Mouse (Mus musculus): Measurements from ENCODE around the gene Gnao1. TPM values are rescaled to one million over a fixed set of nuclear protein-coding genes. Genes with fewer than 3 reads are reported as not detected.

Gene Gnao1
- polyA plus RNA-seq, 1 experiment from 2014 or later = 2.8 TPM

- H3K9me3 ChIP-seq (ENCODE audit: low read length) = no peaks in the 10 kb centered on the region
- H3K27ac ChIP-seq (ENCODE audit: low read length) = no peak overlapping the region
- ATAC-seq (ENCODE audit: low FRiP score, low TSS enrichment) = no peak
- H3K4me3 ChIP-seq (ENCODE audit: low read length) = no peak overlapping the region
- 0 out of 2 replicates have a peak, but pooled peaks cover 4% of the 10 kb centered on the region for H3K4me1 ChIP-seq (ENCODE audit: insufficient read depth, low read length)
- H3K36me3 ChIP-seq (ENCODE audit: insufficient read depth, low read length) = no peaks in the 10 kb centered on the region
- no peak overlapping the region for H3K4me2 ChIP-seq (replicated peaks; ENCODE audit: low read depth, low read length)
- WGBS = 77% methylated on average over 5 of the region's 5 CpGs
- no peak overlapping the region for H3K9ac ChIP-seq (replicated peaks; ENCODE audit: low read length)
- H3K27me3 ChIP-seq (ENCODE audit: insufficient read depth, low read length) = no peaks in the 10 kb centered on the region
Measured at GRCm38 (mm10) chr8:93886181-93886580, 76.4 kb downstream of the Gnao1 start.

DNA sequence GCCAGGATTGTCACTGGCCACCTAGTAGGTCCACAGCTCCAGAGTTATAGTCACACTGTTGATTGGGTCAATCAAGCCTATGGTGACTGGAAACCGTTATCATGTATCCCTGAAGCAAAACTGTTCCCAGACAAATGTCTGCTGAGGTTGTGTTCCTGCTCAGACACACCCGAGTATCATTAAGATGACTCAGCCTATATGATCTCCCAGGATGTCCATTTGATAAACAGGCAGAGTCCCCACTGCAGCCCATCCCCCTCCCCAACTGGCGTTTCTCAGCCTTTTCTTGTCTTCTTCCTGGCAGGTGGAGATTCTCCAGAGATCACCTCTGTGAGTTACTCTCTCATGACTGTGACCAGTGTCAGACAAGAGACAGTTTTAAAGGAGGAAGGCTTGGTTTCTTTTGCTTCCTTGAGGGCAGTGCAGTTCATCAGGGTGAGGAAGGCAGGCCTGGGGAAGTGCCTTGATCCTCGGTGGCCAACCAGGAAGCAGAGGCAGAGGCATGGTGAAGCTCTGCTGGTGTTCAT, 78.4 kb downstream of the Gnao1 start:
- no peaks in the 10 kb centered on the region for H3K36me3 ChIP-seq (ENCODE audit: insufficient read depth, low read length)
- no peak overlapping the region for H3K4me3 ChIP-seq (ENCODE audit: low read length)
- WGBS = 58% methylated on average over 4 of the region's 4 CpGs
- no peak overlapping the region for H3K9ac ChIP-seq (replicated peaks; ENCODE audit: low read length)
- H3K4me2 ChIP-seq (replicated peaks; ENCODE audit: low read depth, low read length) = no peak overlapping the region
- no peaks in the 10 kb centered on the region for H3K9me3 ChIP-seq (ENCODE audit: low read length)
- no peak for ATAC-seq (ENCODE audit: low FRiP score, low TSS enrichment)
- no peaks in the 10 kb centered on the region for H3K27me3 ChIP-seq (ENCODE audit: insufficient read depth, low read length)
- H3K27ac ChIP-seq (ENCODE audit: low read length) = no peak overlapping the region
- H3K4me1 ChIP-seq (ENCODE audit: insufficient read depth, low read length) = 0 out of 2 replicates have a peak, but pooled peaks cover 4% of the 10 kb centered on the region

- Histone ChIP-seq H3K9ac (replicated peaks; ENCODE audit: low read length) (no peak overlapping the region), H3K36me3 (ENCODE audit: insufficient read depth, low read length) (no peaks in the 10 kb centered on the region), H3K27me3 (ENCODE audit: insufficient read depth, low read length) (no peaks in the 10 kb centered on the region), H3K4me1 (ENCODE audit: insufficient read depth, low read length) (0 out of 2 replicates have a peak, but pooled peaks cover 4% of the 10 kb centered on the region), H3K27ac (ENCODE audit: low read length) (no peak overlapping the region), H3K9me3 (ENCODE audit: low read length) (no peaks in the 10 kb centered on the region), H3K4me3 (ENCODE audit: low read length) (no peak overlapping the region), H3K4me2 (replicated peaks; ENCODE audit: low read depth, low read length) (no peak overlapping the region)
- 53% methylated on average over 11 of the region's 11 CpGs for WGBS
- no peak for ATAC-seq (ENCODE audit: low FRiP score, low TSS enrichment)
Measured at GRCm38 (mm10) chr8:93888702-93889480, 79.1 kb downstream of the Gnao1 start.

GRCm38 (mm10) chr8:93893556-93893955, 83.8 kb downstream of the Gnao1 start:
- Histone ChIP-seq H3K4me1 (ENCODE audit: insufficient read depth, low read length) (0 out of 2 replicates have a peak, but pooled peaks cover 4% of the 10 kb centered on the region), H3K9me3 (ENCODE audit: low read length) (no peaks in the 10 kb centered on the region), H3K9ac (replicated peaks; ENCODE audit: low read length) (no peak overlapping the region), H3K27me3 (ENCODE audit: insufficient read depth, low read length) (no peaks in the 10 kb centered on the region), H3K4me3 (ENCODE audit: low read length) (no peak overlapping the region), H3K36me3 (ENCODE audit: insufficient read depth, low read length) (no peaks in the 10 kb centered on the region), H3K4me2 (replicated peaks; ENCODE audit: low read depth, low read length) (no peak overlapping the region), H3K27ac (ENCODE audit: low read length) (no peak overlapping the region)
- ATAC-seq (ENCODE audit: low FRiP score, low TSS enrichment) = no peak
- 72% methylated on average over 3 of the region's 3 CpGs for WGBS

GRCm38 (mm10) chr8:93896841-93897551, 87.2 kb downstream of the Gnao1 start:
- Histone ChIP-seq H3K4me3 (ENCODE audit: low read length) (no peak overlapping the region), H3K9ac (replicated peaks; ENCODE audit: low read length) (no peak overlapping the region), H3K27me3 (ENCODE audit: insufficient read depth, low read length) (no peaks in the 10 kb centered on the region), H3K27ac (ENCODE audit: low read length) (no peak overlapping the region), H3K4me2 (replicated peaks; ENCODE audit: low read depth, low read length) (no peak overlapping the region), H3K4me1 (ENCODE audit: insufficient read depth, low read length) (no peaks in the 10 kb centered on the region), H3K36me3 (ENCODE audit: insufficient read depth, low read length) (no peaks in the 10 kb centered on the region), H3K9me3 (ENCODE audit: low read length) (no peaks in the 10 kb centered on the region)
- no peak for ATAC-seq (ENCODE audit: low FRiP score, low TSS enrichment)
- WGBS = 79% methylated on average over 7 of the region's 7 CpGs

DNA sequence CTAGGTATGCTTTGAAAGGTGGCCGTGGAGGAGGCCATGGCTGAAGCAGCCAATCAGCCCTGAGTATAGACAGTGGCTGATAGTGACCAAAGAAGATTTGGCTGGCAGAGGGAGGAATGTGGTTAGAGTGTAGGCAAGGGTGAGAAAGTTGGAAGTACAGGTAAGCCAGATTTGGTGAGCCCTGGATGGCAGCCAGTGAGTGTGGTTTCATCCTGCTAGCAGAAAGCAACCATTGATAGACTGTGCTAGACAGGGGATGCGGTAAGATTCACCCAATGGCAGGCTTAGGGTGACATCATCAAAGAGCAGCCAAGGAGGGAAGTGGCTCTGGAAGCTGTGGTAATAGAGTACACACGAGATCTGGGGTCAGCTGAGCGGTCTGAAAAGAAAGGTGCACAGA, 88.8 kb downstream of the Gnao1 start:
- ATAC-seq (ENCODE audit: low FRiP score, low TSS enrichment) = no peak
- H3K4me1 ChIP-seq (ENCODE audit: insufficient read depth, low read length) = no peaks in the 10 kb centered on the region
- no peak overlapping the region for H3K4me3 ChIP-seq (ENCODE audit: low read length)
- no peaks in the 10 kb centered on the region for H3K36me3 ChIP-seq (ENCODE audit: insufficient read depth, low read length)
- H3K27me3 ChIP-seq (ENCODE audit: insufficient read depth, low read length) = no peaks in the 10 kb centered on the region
- 82% methylated on average over 4 of the region's 4 CpGs for WGBS
- H3K9ac ChIP-seq (replicated peaks; ENCODE audit: low read length) = no peak overlapping the region
- H3K4me2 ChIP-seq (replicated peaks; ENCODE audit: low read depth, low read length) = no peak overlapping the region
- no peak overlapping the region for H3K27ac ChIP-seq (ENCODE audit: low read length)
- H3K9me3 ChIP-seq (ENCODE audit: low read length) = no peaks in the 10 kb centered on the region

DNA sequence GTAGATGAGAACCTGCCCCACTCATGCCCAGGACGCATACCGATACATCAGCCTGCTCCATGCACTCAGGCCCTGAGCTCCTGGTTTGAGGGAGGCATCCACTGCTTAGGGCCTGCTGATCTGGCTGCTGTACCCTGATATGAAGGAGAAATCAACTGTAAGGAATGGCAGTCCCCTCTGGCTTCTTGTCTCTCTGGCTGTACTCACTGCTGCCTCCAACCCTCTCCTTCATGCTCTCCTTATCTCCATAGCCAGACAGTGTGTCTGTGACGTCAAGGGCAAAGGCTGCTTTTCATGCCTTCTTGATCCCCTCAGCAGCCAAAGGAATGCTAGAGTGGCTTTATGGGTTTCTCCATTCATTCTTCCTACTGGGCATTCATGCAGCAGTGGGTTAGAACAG, 92.3 kb downstream of the Gnao1 start:
- Histone ChIP-seq H3K4me2 (replicated peaks; ENCODE audit: low read depth, low read length) (no peak overlapping the region), H3K27ac (ENCODE audit: low read length) (no peak overlapping the region), H3K27me3 (ENCODE audit: insufficient read depth, low read length) (no peaks in the 10 kb centered on the region), H3K9me3 (ENCODE audit: low read length) (no peaks in the 10 kb centered on the region), H3K36me3 (ENCODE audit: insufficient read depth, low read length) (no peaks in the 10 kb centered on the region), H3K9ac (replicated peaks; ENCODE audit: low read length) (no peak overlapping the region), H3K4me1 (ENCODE audit: insufficient read depth, low read length) (no peaks in the 10 kb centered on the region), H3K4me3 (ENCODE audit: low read length) (no peak overlapping the region)
- ATAC-seq (ENCODE audit: low FRiP score, low TSS enrichment) = no peak
- 77% methylated on average over 3 of the region's 3 CpGs for WGBS

DNA sequence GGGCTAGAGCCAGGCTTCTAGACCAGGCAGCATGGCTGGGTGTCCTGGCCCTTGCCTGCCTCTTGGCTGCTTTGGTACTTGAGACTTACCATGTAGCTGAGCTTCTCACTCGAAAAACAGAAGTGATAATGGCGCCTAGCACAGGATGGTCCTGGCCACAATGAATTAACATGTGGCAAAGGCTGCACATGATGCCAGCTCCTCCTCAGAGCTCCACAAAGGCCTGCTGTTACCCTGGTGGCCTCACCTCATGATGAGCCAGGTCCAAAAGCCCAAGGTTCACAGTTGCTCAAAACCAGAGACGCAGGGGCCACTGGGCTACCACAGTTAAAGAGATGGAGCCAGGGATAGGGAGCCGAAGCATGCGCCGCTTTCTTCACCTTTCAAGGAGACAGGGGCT, 97.2 kb downstream of the Gnao1 start:
- H3K4me2 ChIP-seq (replicated peaks; ENCODE audit: low read depth, low read length) = no peak overlapping the region
- H3K4me3 ChIP-seq (ENCODE audit: low read length) = no peak overlapping the region
- 93% methylated on average over 6 of the region's 6 CpGs for WGBS
- no peaks in the 10 kb centered on the region for H3K36me3 ChIP-seq (ENCODE audit: insufficient read depth, low read length)
- H3K27me3 ChIP-seq (ENCODE audit: insufficient read depth, low read length) = no peaks in the 10 kb centered on the region
- H3K9ac ChIP-seq (replicated peaks; ENCODE audit: low read length) = no peak overlapping the region
- H3K9me3 ChIP-seq (ENCODE audit: low read length) = no peaks in the 10 kb centered on the region
- ATAC-seq (ENCODE audit: low FRiP score, low TSS enrichment) = no peak
- peaks cover 20% of the 10 kb centered on the region for H3K4me1 ChIP-seq (ENCODE audit: insufficient read depth, low read length)
- H3K27ac ChIP-seq (ENCODE audit: low read length) = no peak overlapping the region

DNA sequence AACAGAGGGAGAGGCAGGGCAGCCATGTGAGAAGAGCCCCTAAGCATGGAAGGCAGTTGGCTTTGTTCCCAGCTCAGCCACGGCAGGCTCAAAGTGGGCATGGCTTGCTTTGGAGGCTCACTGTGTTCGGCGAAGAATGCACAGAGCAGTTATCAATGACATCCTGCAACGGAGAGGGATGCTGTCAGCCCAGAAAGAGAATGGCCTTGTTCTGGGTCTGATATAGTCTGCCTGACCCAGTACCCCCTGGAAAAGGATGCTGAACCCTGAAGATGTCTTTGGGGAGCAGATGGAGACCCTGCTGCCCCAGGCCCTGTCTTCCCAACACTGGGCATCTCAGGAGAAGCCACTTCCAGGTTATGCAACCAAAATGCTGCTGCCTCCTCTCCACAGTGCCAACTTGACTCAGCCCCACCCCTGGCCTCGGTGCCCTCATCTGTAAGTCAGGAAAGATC, 98.2 kb downstream of the Gnao1 start:
- no peak overlapping the region for H3K4me3 ChIP-seq (ENCODE audit: low read length)
- no peak overlapping the region for H3K4me2 ChIP-seq (replicated peaks; ENCODE audit: low read depth, low read length)
- H3K27me3 ChIP-seq (ENCODE audit: insufficient read depth, low read length) = no peaks in the 10 kb centered on the region
- no peaks in the 10 kb centered on the region for H3K36me3 ChIP-seq (ENCODE audit: insufficient read depth, low read length)
- H3K9me3 ChIP-seq (ENCODE audit: low read length) = no peaks in the 10 kb centered on the region
- H3K27ac ChIP-seq (ENCODE audit: low read length) = no peak overlapping the region
- 34% methylated on average over 5 of the region's 5 CpGs for WGBS
- H3K4me1 ChIP-seq (ENCODE audit: insufficient read depth, low read length) = peaks cover 28% of the 10 kb centered on the region
- no peak; the same call in 1 of the 2 replicates for ATAC-seq (ENCODE audit: low FRiP score, low TSS enrichment)
- H3K9ac ChIP-seq (replicated peaks; ENCODE audit: low read length) = no peak overlapping the region
